Mouse (Mus musculus) right cerebral cortex, postnatal 10 days (tissue): Measurements from ENCODE around the gene Bcl2l14.
A peak's percentile ranks its signal among the peaks of the same experiment; 100 is the strongest.

Experiments used
- DNase-seq, 2 experiments: peaks; one replicate each; pipeline ENCODE4 v3.0.0; 2021; ENCODE audit warnings: low spot score in 2 of 2

The Bcl2l14 gene

DNA sequence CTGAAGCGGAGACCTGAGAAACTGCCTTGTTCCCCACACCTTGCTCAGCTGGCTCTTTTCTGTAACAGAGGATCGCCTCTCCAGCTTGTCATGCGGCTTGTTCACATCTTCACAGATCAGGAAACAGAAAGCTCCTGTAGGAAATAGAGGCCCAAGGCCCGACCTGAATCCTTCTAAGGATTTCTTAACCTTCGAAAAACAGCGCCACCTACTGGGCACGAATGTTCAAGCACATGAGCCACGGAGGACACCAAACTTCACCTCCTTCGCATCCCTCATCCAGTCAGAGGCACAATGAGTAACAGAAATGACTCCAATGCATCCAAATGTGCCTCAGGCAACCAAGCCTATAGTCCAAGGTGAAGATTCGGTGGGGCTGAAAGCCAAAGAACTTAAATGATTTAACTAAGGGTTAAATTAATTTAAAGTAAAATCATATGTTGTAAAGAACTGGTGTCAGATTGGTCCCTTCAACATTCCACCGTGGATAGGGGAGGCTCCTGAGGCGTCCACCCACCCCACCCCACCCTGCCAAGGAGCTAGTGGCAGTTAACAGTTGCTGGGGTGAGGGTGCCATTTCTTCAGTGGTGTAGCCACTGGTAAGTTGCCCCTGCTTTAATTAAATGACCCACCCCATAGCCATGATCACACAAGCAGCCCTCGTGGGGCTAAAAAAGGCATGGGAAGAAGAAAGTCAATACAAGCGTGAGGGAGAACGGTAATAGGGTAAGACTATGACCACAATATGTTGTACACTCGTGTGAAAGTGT lies 7.0 kb downstream of the Bcl2l14 start:
- peak in 1 of 2 experiments; percentile 78 for DNase-seq

DNA sequence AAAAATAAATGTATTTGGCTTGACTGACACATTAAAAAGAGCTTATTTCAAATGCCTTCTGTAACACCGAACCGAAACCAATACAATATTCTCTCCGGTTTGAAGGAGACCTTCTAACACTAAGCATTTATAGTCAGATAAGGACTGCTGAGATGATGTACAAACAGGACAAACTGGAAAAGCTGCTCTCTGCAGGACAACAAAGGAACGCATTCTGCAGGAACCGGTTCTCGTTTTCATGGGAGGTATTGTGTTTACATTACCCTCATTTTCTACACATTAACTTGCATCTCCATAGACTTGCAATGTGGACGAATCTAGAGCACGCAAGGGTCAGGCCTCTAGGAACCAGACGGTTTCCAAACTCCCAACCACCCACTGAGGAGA lies 7.6 kb downstream of the Bcl2l14 start:
- DNase-seq: no peak

DNA sequence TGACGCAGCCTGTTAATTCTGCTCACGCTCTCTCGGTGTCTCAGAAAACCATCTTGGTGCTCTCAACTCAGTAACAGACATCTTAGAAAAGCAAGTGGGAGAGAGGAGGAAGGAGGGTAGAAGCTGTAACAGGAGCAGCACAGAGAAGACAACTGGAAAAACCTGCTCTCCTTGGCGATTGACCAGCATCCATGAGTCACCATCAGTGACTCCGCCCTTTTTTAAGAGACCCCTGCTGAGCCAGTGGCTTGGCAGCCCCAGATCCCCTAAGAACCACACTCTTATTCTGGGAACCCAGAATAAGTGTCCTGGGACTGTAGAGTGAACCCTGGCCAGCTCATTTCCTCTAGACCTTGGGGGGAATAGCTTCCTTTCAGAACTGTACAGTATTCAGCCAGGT lies 11.1 kb downstream of the Bcl2l14 start:
- no peak for DNase-seq

DNA sequence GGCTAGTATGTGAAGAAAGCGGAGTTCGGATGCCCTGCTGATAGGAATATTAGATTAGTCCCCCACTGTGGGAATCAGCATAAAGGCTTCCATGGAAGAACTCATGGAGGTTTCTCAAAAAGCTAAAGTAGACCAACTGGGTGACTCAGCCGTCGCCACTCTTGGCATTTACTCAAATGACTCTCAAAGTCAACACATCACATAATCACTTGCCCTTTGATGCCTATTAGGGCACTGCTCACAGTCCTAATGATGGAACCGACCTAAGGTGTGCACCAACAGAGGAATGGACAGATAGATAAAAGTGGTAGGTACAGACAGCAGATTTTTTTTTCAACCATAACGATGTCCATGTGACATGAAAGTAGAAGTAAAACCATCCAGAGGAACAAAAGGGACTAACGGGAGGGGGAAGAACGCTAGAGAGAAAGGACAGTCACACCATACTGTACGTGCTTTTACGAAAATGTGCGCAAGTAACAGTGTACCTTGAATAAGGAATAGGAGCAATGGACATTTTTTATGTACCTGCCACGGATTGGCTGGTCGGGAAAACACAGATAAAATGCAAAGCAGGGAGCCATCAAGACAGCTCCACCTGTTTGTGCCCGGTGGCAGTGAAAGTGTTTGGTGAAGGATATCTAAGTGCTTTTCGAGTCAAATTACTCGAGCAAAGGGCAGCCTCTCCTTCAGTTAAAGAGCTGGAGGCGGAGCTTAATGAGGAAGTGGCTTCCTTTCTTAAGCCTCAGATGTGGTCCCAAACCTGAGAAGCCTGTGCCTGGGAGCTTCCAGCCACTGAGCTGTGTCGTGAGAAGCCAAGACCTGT lies 17.8 kb downstream of the Bcl2l14 start:
- DNase-seq: no peak

DNA sequence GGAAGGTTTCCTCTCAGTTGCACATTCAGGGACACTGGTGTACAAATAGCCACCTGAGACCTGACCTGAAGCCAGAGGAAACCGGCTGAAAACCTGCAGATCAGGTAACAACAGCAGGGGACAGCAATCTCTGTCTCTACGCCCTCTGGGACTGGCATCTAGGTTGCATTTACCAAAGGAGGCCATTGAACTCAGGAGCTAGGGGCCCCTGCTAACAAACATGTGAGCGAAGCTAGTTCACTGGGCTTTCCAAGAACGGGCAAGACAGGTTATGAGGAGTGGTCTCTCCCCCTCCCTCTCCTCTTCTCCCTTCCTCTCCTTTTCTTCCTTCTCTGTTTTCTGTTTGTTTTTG lies 18.4 kb downstream of the Bcl2l14 start:
- no peak for DNase-seq

DNA sequence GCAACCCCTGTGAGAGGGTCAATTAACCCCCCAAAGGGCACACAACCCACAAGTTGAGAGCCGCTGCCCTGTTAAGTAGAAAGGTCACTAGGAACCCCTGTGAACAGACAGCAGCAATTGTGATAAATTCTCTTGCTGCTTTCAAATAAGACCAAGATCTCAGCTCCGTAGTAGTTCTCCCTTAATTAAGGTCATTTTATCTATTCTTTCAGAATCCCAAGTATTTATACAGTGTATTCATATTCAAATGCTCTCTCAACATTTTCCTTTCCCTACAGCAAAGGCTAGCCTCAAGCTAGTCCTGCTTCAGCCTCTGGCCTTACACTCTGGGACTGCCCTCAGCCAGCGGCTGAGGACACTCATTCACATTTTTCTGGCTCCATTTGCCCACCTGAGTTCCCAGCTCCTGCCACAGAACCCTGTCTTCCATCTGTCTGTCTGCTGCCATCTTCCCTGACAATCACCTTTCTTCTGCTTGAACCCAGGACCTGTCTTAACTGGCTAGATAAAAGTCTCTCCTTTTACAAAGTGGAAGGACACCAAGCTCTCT lies 20.5 kb downstream of the Bcl2l14 start:
- no peak for DNase-seq

DNA sequence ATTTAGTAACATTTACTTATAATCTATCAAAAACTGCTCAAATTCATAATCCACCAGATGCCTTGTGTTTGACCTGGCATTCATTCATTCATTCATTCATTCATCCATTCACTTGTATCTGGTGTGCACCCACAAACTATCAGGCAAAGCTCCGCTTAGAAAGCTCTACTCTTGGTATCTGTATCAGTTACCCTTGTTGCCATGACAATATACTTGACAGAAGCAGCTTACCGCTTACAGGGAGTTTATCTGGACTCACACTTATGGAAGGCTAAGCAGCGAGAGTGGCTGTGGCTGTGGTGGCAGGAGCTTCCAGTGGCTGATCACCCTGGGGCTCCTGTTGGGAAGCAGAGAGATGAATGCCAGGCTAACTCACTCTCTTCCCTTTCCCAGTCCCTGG lies 21.8 kb downstream of the Bcl2l14 start:
- DNase-seq: no peak

DNA sequence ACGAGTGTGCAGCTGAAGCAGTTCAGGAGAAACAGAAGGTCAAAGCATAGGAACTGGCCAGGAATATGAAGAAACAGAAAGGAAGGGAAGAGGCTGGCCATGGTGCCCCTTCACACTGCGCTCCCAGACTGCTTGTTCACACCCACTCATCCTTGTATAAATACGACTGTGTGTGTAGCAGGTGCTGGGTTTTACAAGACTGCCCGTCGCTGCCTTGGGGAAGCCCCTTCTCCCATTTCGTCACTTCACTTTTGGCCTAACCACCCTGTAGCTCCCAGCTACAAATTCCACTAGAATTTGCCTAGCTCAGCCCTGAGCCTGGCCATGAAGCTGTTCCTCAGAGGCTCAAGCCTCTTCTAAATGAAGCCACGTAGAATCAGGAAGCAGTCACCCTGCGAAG lies 24.3 kb downstream of the Bcl2l14 start:
- no peak for DNase-seq

DNA sequence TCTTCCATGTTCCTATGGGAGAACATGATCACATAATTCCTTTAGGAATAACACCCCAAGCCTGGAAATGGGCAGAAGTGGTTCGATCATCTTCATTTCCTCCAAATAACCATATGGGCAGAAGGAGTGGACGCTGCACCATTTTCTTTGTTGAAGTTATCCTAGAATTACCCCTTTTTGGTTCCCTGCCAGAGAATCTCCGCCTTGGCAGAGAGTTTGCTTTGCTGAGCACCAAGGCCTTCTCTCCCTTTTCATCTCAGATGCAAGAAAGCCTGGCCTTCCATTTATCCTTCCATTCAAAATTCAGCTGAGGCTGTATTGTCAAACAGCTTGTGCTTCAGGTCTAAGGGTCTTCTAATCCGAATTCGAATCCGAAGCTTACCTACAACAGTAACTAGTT lies 25.8 kb downstream of the Bcl2l14 start:
- no peak for DNase-seq

DNA sequence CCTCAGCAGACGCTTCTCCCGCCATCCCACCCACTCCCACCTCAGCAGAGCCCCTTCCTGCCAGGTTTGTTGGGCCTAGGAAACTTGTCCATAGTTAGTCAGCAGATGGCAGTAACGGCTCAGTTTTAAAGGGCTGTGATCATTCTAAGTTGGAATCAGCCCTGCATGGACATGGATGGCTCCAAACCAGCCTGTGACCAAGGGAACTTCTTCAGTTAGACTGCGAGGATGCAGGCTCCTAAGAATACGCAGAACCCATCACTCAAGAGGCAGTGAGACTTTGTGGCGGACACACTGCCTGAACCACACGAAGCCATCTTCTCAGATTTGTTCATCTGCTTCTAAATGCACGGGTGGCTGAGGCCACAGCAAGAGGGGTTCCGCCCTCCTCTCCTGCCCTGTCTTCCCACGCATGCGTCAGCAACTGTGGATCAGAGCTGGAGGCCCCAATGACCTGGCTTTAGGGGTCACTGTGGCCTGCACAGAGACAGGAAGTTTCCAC lies 29.1 kb downstream of the Bcl2l14 start:
- peak; percentile 74 to 78 for DNase-seq

DNA sequence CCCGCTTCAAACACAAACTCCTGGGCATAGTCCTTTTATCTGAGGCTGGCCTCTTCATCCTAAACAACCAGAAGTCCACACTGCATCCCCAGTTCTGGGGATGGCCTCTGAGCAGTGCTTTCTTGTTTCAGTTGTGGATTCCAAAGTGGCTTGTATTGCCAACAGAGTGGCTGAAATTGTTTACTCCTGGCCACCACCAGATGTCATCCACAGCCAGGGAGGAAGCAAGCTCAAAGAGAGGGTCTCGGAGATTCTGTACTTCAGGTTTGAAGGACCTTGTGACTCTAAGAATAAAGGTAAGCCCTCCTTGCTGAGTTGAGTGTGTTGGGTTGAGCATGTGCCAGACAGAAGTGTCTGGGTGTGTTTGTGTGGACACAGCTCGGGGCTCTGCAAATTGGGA lies 31.0 kb downstream of the Bcl2l14 start:
- peak in 1 of 2 experiments; percentile 24 for DNase-seq

DNA sequence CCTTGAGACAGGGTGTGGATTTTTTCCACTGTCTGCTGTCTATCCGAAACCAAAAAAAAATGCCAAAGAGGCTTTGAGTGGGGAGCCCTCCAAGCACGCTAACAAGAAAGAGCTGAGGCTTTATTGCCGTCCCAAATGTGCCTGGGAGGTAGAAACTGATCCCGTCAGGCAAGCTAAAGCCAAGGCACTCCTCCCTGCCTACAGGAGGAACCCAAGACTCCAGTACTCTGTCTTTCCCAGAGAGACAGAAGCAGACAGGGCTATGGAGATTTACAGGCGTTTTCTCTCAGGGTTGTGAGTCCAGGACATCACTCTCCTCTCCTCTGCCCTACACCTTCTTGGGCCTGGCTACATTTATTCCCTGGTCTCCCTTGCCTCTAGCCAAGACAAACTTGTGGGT lies 32.3 kb downstream of the Bcl2l14 start:
- no peak for DNase-seq

DNA sequence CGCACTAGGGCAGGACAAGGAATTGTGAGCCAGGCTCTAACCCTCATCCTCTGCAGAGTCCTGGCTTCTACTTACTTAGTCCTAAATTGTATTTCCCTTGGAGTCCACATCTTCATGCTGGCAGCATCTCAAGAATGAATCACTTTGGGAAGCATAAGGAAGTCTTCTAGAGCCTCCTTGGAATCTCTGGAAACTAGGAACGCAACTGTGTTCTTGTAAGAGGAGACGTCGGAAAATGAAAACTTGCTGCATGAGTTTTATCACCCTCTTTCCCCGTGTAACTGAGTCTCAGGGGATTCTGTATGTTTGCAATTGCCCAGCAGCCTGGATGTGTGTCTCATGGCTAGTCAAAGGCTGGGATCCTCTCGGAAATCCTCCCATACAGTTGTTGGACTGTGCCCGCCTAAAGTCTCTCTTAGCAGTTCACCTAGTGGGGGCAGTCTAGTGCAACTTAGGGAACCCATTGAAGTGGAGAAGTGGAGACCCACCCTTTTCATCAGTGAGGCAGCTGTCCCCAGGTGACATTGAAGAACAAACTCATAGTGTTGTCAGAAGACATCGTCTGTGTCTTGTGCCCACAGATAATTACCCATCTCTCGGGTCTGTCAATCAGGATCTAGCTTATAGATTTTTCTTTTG lies 34.2 kb downstream of the Bcl2l14 start:
- DNase-seq: no peak

DNA sequence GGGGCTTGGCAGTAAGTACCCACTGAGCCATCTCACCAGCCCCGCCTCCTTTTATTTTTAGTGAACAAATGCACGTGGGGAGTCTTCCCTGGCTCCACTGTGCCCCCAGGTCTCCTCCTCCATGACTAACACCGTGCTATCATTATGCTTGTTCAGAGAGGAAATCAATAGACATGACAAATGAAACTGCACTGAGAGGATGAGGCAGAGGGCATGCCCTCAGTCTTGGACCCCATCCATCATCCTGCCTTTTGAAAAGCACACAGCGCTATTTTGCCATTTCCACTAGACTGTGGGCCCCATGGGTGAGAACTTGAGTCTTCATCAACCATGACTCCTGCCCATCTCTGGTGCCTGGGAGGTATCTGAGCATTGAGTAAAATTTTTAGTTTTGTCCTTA lies 35.5 kb downstream of the Bcl2l14 start:
- DNase-seq: no peak

DNA sequence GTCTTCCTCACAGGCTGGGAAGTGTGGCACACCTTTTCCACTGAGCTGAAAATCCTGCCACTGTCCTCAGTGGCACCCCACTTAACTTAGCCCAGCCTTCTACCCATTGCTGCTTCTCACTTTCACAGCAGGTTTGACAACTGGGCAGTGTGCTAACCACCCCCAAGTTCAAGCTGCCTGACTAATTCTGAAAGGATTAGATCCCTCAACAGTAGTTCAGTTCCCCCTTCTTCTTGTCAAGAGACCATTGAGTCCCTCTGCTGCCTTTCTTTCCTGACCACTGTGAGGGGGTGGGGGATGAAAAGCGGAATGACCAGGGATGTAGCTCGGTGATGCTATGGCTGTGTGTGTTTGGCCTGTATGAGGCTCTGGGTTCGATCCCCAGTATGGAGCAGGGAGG lies 37.2 kb downstream of the Bcl2l14 start:
- DNase-seq: no peak

DNA sequence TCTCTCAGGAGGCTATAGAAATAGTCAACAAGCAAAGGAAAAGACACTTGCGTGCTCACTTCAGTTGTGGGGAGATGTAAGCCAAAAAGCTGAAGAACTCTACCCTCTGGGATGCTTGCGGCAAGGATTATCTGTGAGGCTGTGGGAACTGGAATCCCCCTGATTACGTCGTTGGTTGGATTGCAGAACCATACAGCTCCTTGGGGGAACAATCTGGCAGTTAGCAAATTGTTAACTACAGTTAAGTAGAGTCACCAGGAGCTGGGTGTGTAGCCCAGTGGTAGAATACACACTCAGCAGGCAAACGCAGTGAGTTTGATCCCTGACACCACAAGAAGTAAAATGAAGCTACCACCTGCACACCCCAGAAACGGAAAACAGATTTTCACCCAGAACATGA lies 37.9 kb downstream of the Bcl2l14 start:
- no peak for DNase-seq

DNA sequence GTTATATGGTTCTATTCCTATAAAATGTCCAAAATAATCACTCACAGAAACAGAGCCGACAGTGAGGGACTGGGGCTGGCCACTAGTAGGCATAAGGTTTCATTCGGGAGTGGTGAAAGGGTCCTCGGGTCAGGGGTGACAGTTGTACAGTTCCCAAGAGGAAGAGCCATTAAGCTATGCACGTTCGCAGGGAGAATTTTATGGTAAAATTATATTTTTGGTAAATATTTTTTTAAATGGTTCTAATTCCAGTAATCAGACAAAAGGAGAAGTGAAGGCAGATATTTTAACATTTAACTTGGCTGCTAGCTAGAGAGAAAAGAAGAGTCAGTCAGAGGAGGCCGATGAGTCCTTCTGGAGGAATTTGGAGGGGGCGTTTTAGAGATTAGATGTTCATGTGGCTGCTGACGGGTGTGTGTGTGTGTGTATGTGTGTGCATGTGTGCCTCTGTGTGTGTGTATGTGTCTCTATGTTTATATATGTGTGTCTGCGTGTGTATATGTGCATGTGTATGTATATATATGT lies 38.8 kb downstream of the Bcl2l14 start:
- DNase-seq: no peak

DNA sequence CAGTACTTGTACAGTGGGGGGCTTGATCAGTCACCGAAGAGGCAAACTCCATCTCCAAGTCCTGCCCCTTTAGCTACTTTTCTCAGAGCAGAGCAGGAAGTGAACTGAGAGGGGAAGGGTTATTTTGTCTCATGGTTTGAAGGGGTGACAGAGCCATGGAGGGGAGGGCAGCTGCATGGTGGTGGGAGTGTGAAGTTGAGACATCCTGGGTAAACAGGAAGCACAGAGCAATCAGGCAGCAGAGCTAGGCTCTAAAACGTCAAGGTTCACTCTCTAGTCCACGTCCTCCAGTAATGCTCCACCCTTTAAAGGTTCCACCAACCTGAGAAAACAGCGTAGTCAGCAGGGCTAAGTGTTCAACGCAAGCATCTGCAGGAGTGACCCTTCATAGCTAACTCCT lies 40.8 kb downstream of the Bcl2l14 start:
- DNase-seq: no peak

DNA sequence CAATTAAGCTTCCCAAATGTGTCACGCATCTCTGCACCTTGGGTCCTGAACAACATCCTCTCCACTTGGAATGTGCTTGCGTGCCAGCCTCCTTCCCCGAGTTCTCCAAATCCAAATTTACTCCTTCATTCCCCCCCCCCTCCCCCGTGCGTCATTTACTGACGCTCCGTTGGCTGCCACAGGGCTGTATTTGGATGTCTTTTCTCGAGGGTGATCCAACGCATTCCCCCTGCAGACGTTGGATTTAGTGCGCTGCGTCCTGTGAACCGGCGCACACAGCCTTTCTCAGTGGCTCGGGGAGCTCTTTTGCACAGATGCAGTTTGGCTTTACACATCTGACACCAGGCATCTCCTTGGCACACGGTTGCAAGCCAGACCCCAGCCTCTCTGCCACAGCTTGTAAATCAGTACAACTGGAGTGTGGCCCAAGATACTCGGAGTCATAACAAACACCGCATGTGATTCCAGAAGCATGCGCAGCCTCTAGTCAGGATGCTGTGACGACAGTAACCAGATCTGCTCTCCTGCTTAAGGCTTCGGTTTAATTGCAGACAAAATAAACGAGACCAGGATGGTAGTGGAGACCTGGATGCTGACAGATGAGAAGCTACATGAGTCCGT lies 43.4 kb downstream of the Bcl2l14 start:
- DNase-seq: peak; percentile 60 to 73

DNA sequence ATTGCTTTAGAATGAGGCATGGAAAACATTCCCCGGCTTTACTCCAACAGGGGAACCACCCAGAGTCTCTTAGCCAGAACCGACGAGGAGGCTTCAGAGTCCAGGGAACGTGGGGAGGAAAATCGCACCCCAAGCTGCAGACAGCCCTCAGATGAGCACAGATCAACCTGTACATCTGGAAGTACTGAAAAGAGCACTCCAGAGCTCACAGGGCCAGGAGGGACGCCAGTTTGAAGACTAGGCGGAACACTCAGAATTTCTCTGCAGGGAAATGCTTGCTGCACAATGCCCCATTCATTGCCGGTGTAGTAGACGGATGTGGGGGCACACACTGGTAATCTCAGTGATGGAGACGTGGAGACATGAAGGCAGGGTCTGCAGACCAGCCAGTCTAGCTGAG lies 43.9 kb downstream of the Bcl2l14 start:
- DNase-seq: no peak

DNA sequence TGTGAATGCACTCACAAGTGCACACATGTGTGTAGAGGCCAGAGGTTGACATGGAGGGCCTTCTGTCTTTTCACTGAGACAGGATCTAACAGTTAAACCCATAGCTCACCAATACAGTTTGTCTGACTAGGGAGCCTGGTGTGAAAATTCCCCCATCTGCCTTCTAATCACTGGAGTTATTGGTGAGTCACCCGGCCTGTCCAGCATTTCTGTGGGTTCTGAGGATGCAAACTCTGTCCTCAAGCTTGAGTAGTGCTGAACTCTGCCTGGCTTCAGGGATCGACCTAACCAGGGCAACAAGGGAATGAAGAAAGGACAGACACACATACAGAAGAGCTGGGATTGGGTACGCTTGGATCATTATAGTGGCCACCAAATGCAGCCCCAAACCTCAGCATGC lies 45.6 kb downstream of the Bcl2l14 start:
- no peak for DNase-seq

DNA sequence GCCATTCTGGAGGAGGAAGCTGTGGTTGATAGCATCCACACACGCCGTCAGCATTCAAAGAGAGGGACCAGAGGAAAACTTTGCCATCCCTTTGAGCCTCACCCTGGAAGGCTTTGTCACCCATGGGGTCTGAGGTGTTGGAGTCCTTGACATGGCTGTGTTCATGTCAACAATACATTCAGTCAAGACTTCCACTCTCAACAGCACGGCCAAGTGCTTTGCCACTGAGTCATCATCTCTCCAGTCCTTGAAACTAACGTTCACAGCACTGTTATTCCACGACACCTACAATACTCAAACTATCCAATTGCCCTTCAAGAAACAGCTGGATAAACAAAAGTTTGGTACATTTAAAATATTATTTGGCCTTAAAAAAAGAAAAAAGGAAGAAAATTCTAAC lies 46.1 kb downstream of the Bcl2l14 start:
- DNase-seq: no peak
